Mouse (Mus musculus) urinary bladder, postnatal 14 days (tissue): Measurements from ENCODE around the gene Pla2r1.

Source experiments
- DNase-seq: peaks from one replicate; pipeline ENCODE4 v3.0.0; 2021; ENCODE audit warnings: low spot score

The Pla2r1 gene

DNA sequence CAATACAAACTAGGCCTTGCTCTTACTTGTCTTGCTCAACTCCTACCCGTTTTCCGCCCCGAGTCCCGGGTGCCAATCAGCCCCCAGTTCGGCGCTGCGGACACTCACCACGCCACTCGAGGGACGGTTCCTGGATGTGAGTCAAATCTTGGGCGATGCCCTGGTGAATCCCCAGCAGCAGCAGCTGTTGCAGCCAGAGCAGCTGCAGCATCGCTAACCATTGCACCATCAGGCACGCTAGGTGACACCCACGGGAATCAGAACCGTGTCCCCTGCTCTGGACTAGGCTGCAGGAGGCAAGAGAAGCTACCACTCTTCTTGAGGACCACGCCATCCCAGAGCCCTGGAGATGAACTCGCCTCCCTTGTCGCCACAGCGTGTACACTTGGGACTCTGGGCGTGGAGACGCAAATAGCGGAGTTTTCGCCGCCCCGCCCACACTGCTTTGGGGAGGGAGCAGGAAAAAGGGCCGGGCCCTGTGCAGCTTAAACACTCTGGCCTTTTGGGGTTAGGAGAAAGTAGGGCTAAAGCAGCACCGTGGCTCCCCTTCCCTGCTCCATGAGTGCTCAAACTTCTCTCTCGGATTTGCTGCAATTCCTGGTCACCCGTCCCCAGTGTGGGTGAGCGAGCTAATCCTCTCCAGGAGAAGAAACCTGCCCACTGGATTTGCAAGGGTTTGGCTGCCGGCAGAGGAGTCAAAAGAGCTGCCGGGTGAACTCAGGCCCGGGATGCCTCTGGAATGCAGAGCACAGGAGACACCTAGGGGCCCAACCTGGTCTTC, at the start of gene Pla2r1:
TSS of gene Pla2r1 (minus strand) at position 407 of the 781 bp plus-strand sequence.
- peak; percentile 76 for DNase-seq

DNA sequence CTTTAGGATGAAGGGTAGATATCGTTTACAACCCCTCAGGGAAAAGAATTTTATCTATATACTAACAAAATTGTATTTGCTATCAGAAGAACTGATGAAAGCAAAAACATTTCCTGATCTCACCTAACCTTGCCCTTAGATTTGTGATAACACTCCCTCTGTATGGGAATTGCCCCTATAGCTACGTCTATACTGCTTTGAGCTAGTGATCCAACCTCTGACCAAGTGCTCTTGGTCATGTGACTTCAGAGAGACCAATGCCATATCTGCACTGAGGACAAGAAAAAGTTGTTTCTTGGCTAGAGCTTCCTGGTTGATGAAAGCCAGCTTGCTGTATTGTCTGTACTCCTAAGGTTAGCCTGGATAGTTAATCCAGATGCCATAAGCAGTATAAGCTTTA, 48.2 kb upstream of the Pla2r1 start:
- no peak for DNase-seq

DNA sequence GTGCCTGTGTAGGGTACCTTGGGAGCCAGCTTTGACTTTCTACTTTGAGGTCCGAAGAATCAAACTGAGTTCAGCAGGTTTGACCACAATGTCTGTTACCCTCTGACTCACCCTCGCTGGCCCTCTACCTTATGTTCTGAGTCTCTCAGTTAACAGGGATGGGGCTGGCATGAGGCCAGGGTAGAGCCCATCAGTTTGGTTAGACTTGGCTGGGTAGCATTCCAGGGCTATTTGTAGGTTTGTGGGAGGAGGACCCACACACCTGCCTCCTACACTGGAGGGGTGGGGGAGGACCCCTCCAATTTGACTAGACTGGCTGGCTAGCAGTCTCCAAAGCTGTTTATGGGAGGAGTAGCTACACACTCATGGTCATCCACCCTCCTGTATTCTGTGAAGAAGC, 47.8 kb upstream of the Pla2r1 start:
- DNase-seq, result peak; percentile 76

DNA sequence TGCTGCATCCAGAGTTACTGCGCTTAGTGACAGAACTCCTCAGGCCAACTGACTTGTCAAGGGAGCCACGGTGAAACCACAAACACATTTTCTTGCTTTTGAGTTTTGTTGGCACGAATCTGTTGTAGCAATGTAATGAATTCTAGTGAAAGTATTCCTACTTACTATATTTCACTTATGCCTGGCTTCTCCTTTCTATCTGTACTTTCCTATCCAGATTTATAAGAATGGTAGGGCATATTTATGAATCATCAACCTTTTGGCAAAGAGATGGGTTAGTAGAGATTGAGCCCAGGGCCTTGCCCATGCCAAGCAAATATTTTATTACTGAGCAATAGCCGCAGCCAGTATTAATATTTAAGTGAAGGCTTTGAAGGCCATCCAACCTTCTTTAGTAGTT, 30.3 kb upstream of the Pla2r1 start:
- DNase-seq, result no peak

DNA sequence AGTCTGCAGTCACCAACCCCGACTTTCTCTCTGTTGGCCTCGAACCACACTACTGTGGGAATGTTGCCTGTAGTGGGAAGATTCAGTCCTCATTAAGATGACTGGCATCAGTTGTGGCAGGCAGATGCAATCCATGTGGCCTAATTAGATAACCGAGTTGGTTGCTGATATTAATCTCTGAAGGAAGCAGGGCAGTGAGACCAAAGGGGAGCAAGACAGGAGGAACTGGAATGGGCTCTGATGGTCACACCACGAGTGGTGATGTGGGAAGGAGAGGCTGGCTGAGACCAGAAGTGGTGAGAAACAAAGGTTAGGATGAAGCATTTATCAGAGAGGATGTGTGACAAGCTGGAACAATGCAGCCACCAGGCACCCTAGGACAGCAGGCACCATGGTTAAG, 1.5 kb upstream of the Pla2r1 start:
- DNase-seq, result no peak

DNA sequence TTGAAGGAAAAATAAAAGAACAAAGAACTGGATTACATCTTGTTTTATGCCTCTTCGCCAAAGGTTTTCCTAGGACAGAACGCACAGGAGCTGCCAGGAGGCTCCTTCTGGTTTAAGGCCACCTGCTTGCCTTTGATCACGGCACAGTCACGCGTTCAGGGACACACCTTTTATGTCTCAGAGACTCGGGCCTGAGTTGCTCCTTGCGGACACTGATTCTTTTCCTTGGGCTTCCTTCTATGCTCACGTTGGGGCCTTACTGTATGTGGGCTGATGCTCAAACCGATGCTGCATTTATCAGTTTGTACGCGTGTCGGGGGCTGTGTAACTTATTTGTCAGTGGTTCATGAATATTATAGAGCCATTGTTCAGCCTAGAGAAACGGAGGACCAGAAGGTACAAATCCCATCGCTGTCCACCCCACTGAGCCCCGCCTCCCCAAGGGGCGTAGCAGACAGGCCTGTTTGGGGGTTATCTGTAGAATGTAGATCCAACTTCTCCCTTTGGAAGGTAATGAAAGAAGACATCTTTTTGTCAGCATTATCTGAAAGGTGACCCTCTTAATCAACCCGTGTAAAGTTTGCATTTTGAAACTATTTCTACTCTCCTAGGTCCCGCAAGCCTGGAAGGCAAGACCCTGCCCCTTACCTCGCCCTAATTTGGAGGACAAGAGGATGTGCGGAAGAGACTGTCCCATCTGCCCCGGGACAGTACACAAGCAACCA, 769 bp downstream of the Pla2r1 start:
- no peak for DNase-seq

DNA sequence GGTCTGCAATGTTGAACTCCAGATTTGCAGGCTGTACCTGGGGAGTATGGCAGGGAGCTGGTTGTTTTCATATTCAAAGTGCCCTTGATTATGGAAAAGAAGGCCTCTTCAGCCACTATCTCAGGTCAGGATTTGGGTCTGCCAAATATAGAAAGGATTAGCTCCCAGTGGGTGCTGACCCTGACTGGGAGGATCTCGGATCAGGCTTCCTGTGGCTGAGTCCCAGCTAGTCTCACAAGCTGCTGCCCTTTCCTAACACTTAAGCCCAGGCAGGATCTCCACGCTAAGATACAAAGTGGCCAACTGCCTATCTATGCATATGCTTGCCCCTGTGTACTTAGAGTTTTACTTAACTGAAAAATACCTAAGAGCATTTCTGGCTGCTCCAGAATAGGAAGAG, 1.4 kb downstream of the Pla2r1 start:
- DNase-seq, result no peak

DNA sequence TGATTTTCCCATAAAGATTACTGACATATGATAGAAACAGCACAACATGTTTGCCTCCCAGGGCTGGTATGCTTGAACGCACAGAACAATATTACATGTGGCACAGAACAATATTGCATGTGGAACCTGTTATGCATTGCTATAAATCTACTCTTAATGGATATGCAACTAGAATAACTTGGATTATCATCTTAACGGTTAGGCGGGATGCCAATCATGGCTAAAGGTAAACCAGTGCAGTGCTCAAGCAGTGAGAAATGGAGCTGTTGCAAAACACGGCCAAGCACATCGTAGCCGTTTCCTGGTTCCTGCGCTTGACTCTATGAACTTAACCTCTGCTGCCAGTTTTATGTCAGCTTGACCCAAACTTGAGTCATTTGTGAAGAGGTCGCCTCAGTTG, 2.6 kb downstream of the Pla2r1 start:
- DNase-seq, result no peak

DNA sequence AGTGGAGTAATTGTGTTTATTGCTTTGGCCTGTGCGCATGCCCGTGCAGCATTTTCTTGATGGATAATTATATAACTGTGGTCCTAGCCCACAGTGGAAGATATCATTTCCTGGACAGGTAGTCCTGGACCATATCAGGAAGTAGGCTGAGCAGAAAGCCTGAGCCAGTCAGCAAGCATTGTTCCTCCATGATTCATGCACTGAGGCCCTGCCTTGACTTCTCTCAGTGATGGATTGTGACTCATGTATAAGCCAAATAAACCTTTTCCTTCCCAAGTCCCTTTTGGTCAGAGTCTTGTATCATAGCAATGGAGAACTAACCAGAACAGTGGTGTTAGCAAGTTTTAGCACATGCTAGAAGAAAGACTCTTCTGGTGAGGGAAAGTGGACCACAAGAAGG, 3.3 kb downstream of the Pla2r1 start:
- no peak for DNase-seq

DNA sequence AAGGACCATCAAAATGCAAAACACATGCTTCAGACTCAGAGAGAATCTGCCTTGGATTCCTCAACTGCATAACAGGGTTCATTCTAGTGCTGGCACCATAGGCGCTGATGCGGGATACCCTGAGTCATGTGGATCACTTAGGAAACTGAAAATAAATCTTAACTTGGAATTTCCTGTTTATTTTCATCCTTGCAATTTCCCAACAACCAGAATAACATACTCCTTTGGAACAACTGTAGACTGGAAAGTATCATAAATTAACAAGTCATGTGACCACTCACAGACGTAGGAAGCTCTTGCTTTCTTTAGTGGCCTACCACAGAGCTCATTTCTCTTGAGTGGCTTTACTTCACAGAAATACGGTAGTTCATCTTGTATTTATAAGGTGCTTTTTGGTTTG, 7.0 kb downstream of the Pla2r1 start:
- DNase-seq, result no peak

DNA sequence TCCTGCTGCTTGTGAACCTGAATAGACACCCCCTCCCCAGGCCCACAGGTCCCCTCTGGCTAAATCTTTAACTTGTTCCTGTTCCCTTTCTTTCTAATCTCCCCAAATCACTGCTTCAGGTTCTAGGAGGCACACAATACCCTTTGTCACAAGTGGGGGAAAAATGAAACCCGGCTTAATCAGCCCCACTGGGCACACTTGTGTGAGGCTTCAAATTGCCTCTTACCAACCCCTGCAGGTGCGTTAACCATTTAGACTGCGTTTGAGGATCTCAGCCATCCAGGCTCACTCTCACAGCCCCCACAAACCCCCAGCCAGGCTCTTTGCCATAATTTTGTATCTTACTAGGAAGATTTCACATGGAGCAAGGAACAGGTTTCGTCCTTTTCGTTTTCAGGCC, 9.1 kb downstream of the Pla2r1 start:
- no peak for DNase-seq

DNA sequence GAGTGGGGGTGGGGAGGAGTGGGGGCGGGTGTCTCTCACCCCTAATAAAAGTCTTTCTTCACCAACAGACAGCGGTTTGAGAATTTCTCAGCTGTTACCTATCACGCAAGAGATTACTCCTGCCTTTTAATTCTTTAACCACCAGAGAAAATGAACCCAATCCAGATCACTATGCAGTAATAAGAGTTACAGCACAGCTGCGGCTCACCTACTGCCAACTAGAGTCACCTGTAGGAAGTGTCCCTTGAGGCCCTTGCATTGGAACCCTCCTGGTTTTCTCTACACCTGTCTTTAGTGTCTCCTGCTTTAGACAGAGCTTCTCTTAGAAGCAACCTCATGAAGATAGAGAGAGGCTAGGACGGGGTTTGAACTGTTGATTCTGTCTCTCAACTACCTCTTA, 11.4 kb downstream of the Pla2r1 start:
- no peak for DNase-seq

DNA sequence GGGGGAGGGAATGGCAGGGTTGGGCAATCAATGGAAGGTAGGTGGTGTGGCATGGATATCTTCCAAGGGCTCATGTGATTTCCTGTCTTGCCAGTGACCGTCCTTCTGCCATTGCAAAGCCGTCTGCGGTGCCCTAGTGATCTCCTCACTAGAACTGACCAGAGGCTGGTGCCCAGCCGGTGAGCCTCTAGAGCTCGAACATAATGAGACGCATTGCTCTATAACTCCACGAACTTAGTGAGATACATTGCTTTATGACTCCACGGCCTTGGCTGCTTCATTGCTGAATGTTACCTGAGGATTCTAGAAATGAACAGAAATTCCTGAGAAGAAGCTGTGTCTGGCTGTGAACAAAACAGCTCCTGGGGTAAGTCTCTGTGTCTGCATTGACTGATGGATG, 12.8 kb downstream of the Pla2r1 start:
- DNase-seq, result no peak

DNA sequence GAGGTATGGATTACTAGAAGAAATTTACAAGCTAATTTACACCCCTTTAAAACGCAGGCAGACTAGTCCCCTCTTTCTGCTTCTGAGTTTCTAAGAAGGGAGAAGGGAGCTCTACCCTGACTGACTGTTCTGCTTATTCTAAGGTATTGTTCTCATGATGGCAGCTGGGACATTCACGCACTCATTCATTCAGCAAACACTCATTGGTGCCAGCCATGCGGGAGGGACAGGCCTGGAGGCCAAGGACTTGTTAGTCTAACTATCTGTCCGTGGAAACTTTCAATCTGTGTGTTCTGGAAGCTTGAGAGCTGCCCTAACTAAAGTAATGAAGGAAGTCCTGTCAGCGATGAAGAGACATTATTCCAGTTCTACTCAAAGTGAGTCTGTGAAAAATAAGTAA, 14.4 kb downstream of the Pla2r1 start:
- DNase-seq, result no peak

DNA sequence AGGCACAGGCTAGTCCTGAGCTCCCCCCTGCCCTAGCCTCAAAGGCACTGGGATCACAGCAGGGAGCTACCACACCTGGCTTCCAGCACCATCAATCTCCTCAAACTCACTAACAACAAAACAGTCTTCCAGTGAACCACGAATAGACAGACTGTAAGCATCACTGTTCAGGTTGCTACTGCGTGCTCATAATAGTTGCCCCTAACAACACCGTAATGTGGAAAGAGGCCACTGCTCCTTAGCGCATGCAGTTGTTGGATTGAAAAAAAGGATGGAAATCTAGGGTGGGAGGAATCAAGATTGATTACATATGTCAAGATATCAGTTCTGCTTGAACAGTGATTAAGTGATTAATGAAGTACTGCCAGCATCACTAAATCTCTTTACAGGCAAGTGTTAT, 14.8 kb downstream of the Pla2r1 start:
- no peak for DNase-seq

DNA sequence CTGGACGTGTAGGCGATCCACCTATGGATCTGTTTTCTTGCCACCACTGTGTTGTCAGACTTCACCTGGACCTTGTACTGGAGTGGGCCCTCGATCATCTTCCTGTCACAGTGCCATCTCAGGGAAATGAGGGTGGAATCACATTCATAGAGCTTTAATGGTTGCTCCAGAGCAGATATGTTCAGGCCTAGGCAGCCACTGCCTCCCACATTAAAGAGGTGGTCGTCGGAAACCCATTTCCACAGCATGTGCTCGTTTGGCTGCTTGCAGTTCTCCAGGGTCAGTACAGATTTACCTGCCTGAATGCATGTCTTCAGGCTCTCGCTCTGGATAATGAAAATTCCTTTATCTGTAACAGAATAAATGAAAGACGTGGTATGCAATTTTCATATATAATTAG, 18.4 kb downstream of the Pla2r1 start:
- DNase-seq, result no peak

DNA sequence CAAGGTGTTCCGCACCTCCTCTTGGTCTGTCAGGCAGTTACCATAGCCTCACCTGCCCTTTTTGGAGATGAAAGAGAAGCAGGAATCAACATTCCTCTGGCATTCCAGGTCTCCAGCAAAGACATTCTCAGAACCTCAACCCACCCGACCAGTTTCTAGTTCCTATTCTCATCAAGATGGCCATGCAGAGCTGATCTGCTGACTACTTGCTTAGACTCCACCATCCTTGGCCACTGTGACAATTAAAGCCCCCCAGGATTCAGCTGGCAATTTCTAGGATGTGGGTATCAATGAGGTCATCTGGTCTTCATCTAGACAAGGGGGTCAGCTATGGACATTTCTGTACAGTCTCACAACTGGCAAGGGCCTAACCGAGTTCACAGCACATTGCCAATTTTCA, 20.1 kb downstream of the Pla2r1 start:
- DNase-seq, result no peak

DNA sequence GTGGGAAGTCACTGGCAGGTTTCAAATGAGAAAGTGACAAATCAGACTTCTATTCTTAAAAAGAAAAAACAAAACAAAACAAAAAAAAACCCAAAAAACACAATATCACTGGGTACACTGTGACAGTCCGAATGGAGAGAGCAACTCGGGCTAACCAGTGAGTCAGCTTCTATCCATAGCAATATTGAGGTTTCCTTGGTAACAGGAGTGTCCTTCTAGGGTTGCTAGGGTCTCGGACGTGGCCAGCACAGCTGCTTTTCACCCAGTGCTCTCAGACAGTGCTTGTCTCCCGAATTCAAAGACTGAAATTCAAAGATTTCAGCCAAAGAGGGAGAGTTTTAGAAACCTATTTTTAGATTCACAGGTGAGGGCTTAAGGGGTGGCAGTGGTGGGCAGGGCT, 20.6 kb downstream of the Pla2r1 start:
- DNase-seq, result no peak

DNA sequence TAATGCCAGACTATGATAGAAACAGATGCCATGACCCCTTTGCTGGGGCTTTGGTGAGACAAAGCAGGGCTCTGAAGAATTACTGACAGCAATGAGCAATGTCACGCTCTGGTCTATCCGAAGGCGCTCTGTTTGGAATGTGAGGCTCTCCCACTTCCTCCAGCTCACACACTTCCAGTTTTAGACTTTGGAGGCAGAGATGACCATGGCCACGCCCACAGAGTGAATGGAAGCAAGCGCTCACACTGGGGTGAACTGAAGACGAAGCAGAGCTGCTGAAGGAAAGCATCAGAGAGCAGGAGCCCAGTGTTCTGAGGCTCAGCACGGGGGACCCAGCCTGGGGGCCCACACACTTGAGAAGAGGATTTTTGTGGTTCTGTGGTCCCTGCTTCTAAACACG, 37.3 kb downstream of the Pla2r1 start:
- no peak for DNase-seq

DNA sequence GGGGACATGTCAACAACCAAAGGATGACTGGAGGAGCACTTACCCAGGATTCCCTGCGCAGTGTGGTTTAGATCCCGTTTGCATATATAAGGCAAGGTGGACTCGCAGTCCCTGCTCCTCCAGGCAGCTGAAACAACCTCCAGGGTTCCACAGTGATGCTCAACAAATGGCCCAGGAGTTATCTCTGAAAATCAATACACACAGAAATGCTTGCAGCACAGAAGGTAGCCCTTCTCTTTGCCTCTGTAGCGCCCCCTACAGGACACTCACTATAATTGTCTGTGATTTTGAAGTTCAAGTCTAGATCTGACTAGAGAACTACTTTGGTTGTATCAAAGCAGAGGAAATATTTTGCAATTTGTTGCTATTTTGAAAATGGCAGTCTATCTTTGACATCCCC, 38.2 kb downstream of the Pla2r1 start:
- no peak for DNase-seq

DNA sequence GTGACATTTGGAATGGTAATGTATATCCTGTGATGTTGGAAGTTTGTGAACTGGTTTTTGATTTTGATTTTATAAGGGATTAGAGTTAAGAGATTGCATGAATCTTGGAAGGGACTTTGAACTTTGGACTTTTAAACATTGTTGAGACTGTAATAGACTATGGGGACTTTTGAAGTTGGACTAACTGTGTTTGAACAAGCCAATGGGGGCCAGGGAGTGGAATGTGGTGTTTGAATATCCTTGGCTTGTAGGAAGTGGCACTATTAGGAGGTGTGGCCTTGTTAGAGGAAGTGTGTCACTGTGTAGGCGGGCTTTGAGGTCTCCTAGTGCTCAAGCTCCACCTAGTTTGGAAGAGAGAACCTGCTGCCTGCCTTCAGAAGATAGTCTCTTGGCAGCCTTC, 42.4 kb downstream of the Pla2r1 start:
- no peak for DNase-seq

DNA sequence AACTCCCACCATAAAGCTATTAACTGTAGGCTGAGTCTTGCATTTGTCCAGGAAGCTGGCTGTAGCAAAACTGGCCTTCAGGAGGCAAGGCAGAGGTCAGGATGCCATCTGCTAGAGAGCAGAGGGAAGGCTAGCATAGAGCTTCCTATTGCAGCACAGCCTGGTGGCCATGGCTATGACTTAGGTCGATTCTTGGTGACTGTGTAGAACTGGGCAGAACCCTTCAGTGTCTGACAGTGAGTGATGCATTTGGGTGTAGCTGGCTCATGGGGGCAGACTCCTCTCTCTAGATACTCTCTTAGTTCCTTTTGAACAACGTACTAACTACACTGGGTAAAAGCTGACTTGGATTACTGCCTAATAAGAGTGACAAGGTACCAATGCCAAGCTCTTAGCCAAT, 48.0 kb downstream of the Pla2r1 start:
- DNase-seq, result no peak

DNA sequence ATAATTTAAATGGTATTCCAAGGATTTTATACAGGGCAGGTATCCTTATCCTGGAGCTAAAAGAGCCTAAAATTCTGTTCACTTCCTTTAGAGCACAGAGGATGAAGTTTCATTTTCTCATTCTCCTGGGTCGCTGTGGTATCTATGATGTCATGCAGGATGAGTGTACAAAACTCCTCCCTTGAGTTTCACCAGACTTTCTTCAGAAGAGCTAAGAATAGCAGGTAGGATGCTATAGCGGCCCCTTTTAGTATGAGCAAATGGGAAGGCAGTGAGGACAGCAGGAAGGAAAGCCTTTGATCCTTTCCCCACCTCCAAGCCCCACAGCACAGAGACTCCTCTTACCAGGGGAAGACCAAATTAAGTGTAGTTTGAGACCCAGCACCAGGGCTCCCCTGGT, 48.4 kb downstream of the Pla2r1 start:
- DNase-seq, result no peak

DNA sequence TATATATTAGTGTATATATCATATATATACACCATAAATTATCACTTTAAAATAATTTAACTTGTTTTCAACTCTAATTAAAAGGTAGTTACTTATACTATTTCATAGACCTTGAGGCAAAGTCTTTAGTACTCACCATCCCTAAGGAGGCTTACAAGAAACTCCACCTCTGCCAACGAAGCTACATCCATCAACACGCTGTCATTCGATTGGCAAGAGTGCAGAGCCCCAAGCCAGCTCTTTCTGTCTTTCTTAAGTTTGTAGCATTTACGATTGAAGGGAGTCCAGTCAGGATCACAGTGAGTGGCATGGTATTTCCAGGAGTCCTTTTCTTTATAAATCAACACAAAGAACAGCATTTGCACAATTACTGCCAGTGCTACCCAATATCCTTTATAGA, 49.1 kb downstream of the Pla2r1 start:
- no peak for DNase-seq
